Mouse (Mus musculus): ENCODE data around the gene Pnpla1.
A peak's percentile ranks its signal among the peaks of the same experiment; 100 is the strongest.

DNA sequence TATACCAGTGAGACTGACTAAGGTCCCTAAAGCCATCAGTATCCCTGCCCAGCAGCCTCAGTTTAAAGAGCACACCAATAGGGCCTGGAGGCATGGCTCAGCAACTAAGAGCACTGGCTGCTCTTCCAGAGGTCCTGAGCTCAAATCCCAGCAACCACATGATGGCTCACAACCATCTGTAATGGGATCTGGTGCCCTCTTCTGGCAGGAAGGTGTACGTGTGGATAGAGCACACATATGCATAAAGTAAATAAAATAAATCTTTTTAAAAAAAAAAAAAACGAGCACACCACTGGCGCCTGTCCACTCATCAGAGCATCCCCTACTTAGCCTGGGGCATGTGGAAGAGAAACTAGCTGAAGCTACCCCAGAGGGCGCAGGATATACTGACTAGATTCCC is 43.3 kb downstream of the Pnpla1 start:
- TF ChIP-seq POLR2A (IDR thresholded peaks at IDR 0.05; ENCODE audit: borderline replicate concordance, extremely low read depth, insufficient read depth, insufficient read length, poor library complexity, severe bottlenecking) = no peak
- TF ChIP-seq CTCF (IDR thresholded peaks at IDR 0.05; ENCODE audit: borderline replicate concordance, extremely low read depth, insufficient read depth, insufficient read length) = 0 out of 2 replicates have a peak, but pooled peaks have one; percentile 11

All from brain, embryonic 14.5 days (tissue).